Mouse (Mus musculus): ENCODE measurements around the gene Brd7. TPM values are rescaled to one million over a fixed set of nuclear protein-coding genes. Genes with fewer than 3 reads are reported as not detected.
A peak's percentile ranks its signal among the peaks of the same experiment; 100 is the strongest.

Brd7 gene
- polyA plus RNA-seq, 1 experiment from 2014 or later, result 77.2 TPM

GRCm38 (mm10) chr8:88342026-88342425 is 20.0 kb downstream of the Brd7 start:
- Histone ChIP-seq H3K9ac (no peak overlapping the region), H3K27me3 (no peaks in the 10 kb centered on the region), H3K27ac (peak overlapping the region; percentile 28; the same call in 1 of the 2 replicates), H3K4me1 (no peaks in the 10 kb centered on the region), H3K36me3 (peaks cover 84% of the 10 kb centered on the region), H3K9me3 (no peaks in the 10 kb centered on the region), H3K4me2 (no peak overlapping the region), H3K4me3 (no peak overlapping the region)
- no peak for ATAC-seq (ENCODE audit: insufficient number of reproducible peaks, insufficient read depth, low FRiP score, low TSS enrichment, low read depth)
- 85% methylated on average over 4 of the region's 4 CpGs for WGBS

DNA sequence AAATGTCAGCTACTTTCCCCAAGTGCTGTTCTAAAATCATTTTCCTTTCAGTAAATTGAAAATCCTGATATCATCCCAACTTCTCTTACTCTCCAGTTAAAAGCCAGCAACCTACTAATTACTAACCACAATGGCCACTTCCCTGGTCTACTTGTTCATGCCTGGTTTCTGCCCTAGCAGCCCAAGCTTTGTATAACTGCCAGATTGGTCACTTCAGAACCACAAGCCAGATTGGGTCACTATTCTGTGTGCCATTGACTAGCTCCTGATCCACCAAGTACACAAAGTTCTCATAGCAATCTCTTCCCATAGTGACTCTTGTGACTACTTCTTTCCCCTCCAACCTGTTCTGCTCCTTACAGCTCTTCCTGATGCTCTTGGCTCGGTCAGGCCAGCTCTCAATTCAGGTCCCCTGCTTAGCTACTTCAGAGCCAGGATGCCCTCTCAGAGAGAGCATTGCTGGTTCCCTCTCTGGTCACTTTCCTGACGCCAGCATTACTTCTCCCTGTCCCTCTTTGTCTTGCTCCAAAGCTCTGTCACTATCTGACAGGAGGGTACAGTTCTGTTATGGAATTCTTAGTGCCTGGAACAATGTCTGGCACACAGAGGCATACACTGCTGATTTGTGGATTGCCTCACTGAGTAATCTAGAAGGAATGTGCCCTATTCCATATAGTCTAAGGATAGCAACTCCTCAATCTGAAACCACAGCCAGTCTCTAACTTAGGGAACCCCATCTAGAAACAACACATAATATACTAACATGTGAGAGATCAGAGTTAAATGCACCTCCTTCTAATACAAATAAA is 21.9 kb downstream of the Brd7 start:
- H3K27me3 ChIP-seq, result no peaks in the 10 kb centered on the region
- no peak overlapping the region for H3K4me3 ChIP-seq
- no peak overlapping the region for H3K27ac ChIP-seq
- H3K4me1 ChIP-seq, result no peaks in the 10 kb centered on the region
- H3K4me2 ChIP-seq, result no peak overlapping the region
- WGBS, result 84% methylated on average over 2 of the region's 2 CpGs
- H3K9me3 ChIP-seq, result no peaks in the 10 kb centered on the region
- peaks cover 83% of the 10 kb centered on the region for H3K36me3 ChIP-seq
- ATAC-seq (ENCODE audit: insufficient number of reproducible peaks, insufficient read depth, low FRiP score, low TSS enrichment, low read depth), result no peak
- H3K9ac ChIP-seq, result no peak overlapping the region

GRCm38 (mm10) chr8:88339221-88339620 is 22.8 kb downstream of the Brd7 start:
- Histone ChIP-seq H3K9me3 (no peaks in the 10 kb centered on the region), H3K9ac (no peak overlapping the region), H3K4me2 (no peak overlapping the region), H3K27me3 (no peaks in the 10 kb centered on the region), H3K4me3 (no peak overlapping the region), H3K27ac (no peak overlapping the region), H3K36me3 (peaks cover 83% of the 10 kb centered on the region), H3K4me1 (no peaks in the 10 kb centered on the region)
- 55% methylated on average over 3 of the region's 3 CpGs for WGBS
- ATAC-seq (ENCODE audit: insufficient number of reproducible peaks, insufficient read depth, low FRiP score, low TSS enrichment, low read depth), result no peak

GRCm38 (mm10) chr8:88334975-88335374 is 27.0 kb downstream of the Brd7 start:
- Histone ChIP-seq H3K9ac (no peak overlapping the region), H3K4me3 (no peak overlapping the region), H3K27ac (no peak overlapping the region), H3K36me3 (peaks cover 82% of the 10 kb centered on the region), H3K9me3 (no peaks in the 10 kb centered on the region), H3K4me1 (no peaks in the 10 kb centered on the region), H3K4me2 (no peak overlapping the region), H3K27me3 (no peaks in the 10 kb centered on the region)
- no peak for ATAC-seq (ENCODE audit: insufficient number of reproducible peaks, insufficient read depth, low FRiP score, low TSS enrichment, low read depth)
- WGBS, result 86% methylated on average over 3 of the region's 3 CpGs

DNA sequence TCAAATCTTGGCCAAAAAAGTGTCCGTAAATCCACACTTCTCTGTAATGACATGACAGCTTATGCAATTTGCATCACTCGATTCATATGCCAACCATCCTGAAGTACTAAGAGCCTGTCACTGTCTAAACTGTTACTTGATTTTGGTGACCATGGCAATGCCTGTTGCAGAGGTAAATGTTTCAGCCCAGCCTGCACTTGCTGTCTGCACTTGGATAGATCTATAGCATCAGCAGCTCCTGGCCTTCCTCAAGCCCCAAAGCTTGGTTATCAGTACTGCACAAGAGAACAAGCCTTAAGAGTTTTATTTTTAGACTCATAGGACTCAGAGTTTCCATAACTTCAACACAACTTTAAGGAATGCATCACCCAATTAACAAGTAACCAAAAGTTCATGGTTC is 27.6 kb downstream of the Brd7 start:
- Histone ChIP-seq H3K27ac (no peak overlapping the region), H3K9me3 (no peaks in the 10 kb centered on the region), H3K36me3 (peaks cover 82% of the 10 kb centered on the region), H3K4me2 (no peak overlapping the region), H3K27me3 (no peaks in the 10 kb centered on the region), H3K9ac (no peak overlapping the region), H3K4me1 (no peaks in the 10 kb centered on the region), H3K4me3 (no peak overlapping the region)
- ATAC-seq (ENCODE audit: insufficient number of reproducible peaks, insufficient read depth, low FRiP score, low TSS enrichment, low read depth), result no peak
- WGBS, result 92% methylated on average over 2 of the region's 2 CpGs

- no peak overlapping the region for H3K9ac ChIP-seq
- no peaks in the 10 kb centered on the region for H3K27me3 ChIP-seq
- H3K36me3 ChIP-seq, result peaks cover 90% of the 10 kb centered on the region
- H3K27ac ChIP-seq, result no peak overlapping the region
- no peaks in the 10 kb centered on the region for H3K9me3 ChIP-seq
- 91% methylated on average over 3 of the region's 3 CpGs for WGBS
- no peak overlapping the region for H3K4me3 ChIP-seq
- no peaks in the 10 kb centered on the region for H3K4me1 ChIP-seq
- H3K4me2 ChIP-seq, result no peak overlapping the region
- no peak for ATAC-seq (ENCODE audit: insufficient number of reproducible peaks, insufficient read depth, low FRiP score, low TSS enrichment, low read depth)
These were observed 31.2 kb downstream of the Brd7 start for GRCm38 (mm10) chr8:88330816-88331215.

- WGBS, result 72% methylated on average over 6 of the region's 6 CpGs
These were observed 33.3 kb downstream of the Brd7 start for GRCm38 (mm10) chr8:88328689-88329088.

GRCm38 (mm10) chr8:88326328-88326727 is 35.7 kb downstream of the Brd7 start:
- H3K9me3 ChIP-seq, result no peaks in the 10 kb centered on the region
- H3K9ac ChIP-seq, result no peak overlapping the region
- no peak overlapping the region for H3K27ac ChIP-seq
- 95% methylated on average over 12 of the region's 12 CpGs for WGBS
- H3K4me2 ChIP-seq, result no peak overlapping the region
- H3K4me3 ChIP-seq, result no peak overlapping the region
- no peaks in the 10 kb centered on the region for H3K4me1 ChIP-seq
- peaks cover 64% of the 10 kb centered on the region for H3K36me3 ChIP-seq
- ATAC-seq (ENCODE audit: insufficient number of reproducible peaks, insufficient read depth, low FRiP score, low TSS enrichment, low read depth), result no peak
- no peaks in the 10 kb centered on the region for H3K27me3 ChIP-seq

More at GRCm38 (mm10) chr8:88328689-88329088, 33.3 kb downstream of the Brd7 start:
- Histone ChIP-seq H3K4me1 (no peaks in the 10 kb centered on the region), H3K9me3 (no peaks in the 10 kb centered on the region), H3K36me3 (peaks cover 84% of the 10 kb centered on the region), H3K27ac (no peak overlapping the region), H3K9ac (no peak overlapping the region), H3K27me3 (no peaks in the 10 kb centered on the region), H3K4me3 (no peak overlapping the region), H3K4me2 (no peak overlapping the region)
- ATAC-seq (ENCODE audit: insufficient number of reproducible peaks, insufficient read depth, low FRiP score, low TSS enrichment, low read depth), result no peak

DNA sequence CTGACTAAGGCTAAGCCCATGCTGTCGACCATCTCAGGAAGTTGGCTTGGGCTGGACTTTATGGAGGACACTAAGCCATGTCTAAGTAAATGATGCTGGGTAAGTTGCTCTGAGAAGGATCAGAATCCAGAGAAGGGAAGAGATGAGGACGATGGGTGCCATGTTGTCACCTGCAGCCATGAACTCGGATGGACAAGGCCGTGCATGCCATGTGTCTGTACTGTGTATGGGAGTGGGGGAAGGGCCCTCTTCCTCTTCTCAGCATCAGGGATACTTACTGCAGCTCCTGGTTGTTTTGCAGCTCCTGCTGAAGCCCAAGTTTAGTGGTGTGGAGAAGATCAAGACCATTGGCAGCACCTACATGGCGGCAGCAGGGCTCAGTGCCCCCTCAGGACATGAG is 36.2 kb downstream of the Brd7 start:
- H3K9ac ChIP-seq, result no peak overlapping the region
- H3K4me3 ChIP-seq, result no peak overlapping the region
- H3K4me1 ChIP-seq, result no peaks in the 10 kb centered on the region
- no peak overlapping the region for H3K4me2 ChIP-seq
- no peak overlapping the region for H3K27ac ChIP-seq
- 91% methylated on average over 5 of the region's 5 CpGs for WGBS
- H3K9me3 ChIP-seq, result no peaks in the 10 kb centered on the region
- ATAC-seq (ENCODE audit: insufficient number of reproducible peaks, insufficient read depth, low FRiP score, low TSS enrichment, low read depth), result no peak
- peaks cover 61% of the 10 kb centered on the region for H3K36me3 ChIP-seq
- H3K27me3 ChIP-seq, result no peaks in the 10 kb centered on the region

- no peaks in the 10 kb centered on the region for H3K27me3 ChIP-seq
- H3K27ac ChIP-seq, result no peak overlapping the region
- no peak for ATAC-seq (ENCODE audit: insufficient number of reproducible peaks, insufficient read depth, low FRiP score, low TSS enrichment, low read depth)
- WGBS, result 50% methylated on average over 5 of the region's 5 CpGs
- no peaks in the 10 kb centered on the region for H3K9me3 ChIP-seq
- H3K4me2 ChIP-seq, result no peak overlapping the region
- H3K36me3 ChIP-seq, result peaks cover 59% of the 10 kb centered on the region
- H3K4me1 ChIP-seq, result no peaks in the 10 kb centered on the region
- H3K4me3 ChIP-seq, result no peak overlapping the region
- no peak overlapping the region for H3K9ac ChIP-seq
These were observed 36.7 kb downstream of the Brd7 start for GRCm38 (mm10) chr8:88325251-88325650.

- Histone ChIP-seq H3K4me1 (no peaks in the 10 kb centered on the region), H3K4me2 (no peak overlapping the region), H3K4me3 (no peak overlapping the region), H3K9me3 (no peaks in the 10 kb centered on the region), H3K27me3 (no peaks in the 10 kb centered on the region), H3K9ac (no peak overlapping the region), H3K27ac (no peak overlapping the region), H3K36me3 (peaks cover 54% of the 10 kb centered on the region)
- no peak for ATAC-seq (ENCODE audit: insufficient number of reproducible peaks, insufficient read depth, low FRiP score, low TSS enrichment, low read depth)
- WGBS, result 94% methylated on average over 11 of the region's 11 CpGs
These were observed 37.2 kb downstream of the Brd7 start for GRCm38 (mm10) chr8:88324760-88325159.

- Histone ChIP-seq H3K36me3 (peaks cover 42% of the 10 kb centered on the region), H3K4me2 (no peak overlapping the region), H3K9ac (no peak overlapping the region), H3K4me3 (no peak overlapping the region), H3K27me3 (no peaks in the 10 kb centered on the region), H3K9me3 (no peaks in the 10 kb centered on the region), H3K27ac (no peak overlapping the region), H3K4me1 (no peaks in the 10 kb centered on the region)
- no peak for ATAC-seq (ENCODE audit: insufficient number of reproducible peaks, insufficient read depth, low FRiP score, low TSS enrichment, low read depth)
- 84% methylated on average over 5 of the region's 5 CpGs for whole genome bisulfite sequencing
These were observed 38.5 kb downstream of the Brd7 start for GRCm38 (mm10) chr8:88323523-88323922.

All from embryonic facial prominence, embryonic 13.5 days (tissue).